Mouse (Mus musculus) hindbrain, embryonic 14.5 days (tissue): ENCODE results near the gene H2afj. TPM values are rescaled to one million over a fixed set of nuclear protein-coding genes. Genes with fewer than 3 reads are reported as not detected.
A peak's percentile ranks its signal among the peaks of the same experiment; 100 is the strongest.

ENCODE experiments used
- ATAC-seq: fragments of 200-750 bp; cut with Nextera tagmentation; 2 replicates; pipeline ENCODE4 v1.8.0; 2017; ENCODE audit warnings: moderate number of reproducible peaks, mild to moderate bottlenecking, moderate TSS enrichment, moderate library complexity; ENCODE audit not compliant: low FRiP score
- DNase-seq: peaks from one replicate; pipeline ENCODE4 v3.0.0-alpha.2; 2015; ENCODE audit warnings: low spot score
- H3K27ac ChIP-seq: fragments of 300-500 bp; sonication (generic); 2 replicates; pipeline ENCODE4 v1.5.1; 2014; ENCODE audit warnings: mild to moderate bottlenecking, moderate library complexity
- H3K27me3 ChIP-seq: fragments of 300-500 bp; sonication (generic); 2 replicates; pipeline ENCODE4 v1.6.1; 2014; ENCODE audit warnings: mild to moderate bottlenecking, low read length, mixed read lengths; ENCODE audit not compliant: control insufficient read depth, insufficient read depth
- H3K36me3 ChIP-seq: fragments of 300-500 bp; sonication (generic); replicated peaks from 2 replicates; pipeline ENCODE4 v1.6.1; 2014; ENCODE audit not compliant: control insufficient read depth, insufficient read depth
- H3K4me1 ChIP-seq: fragments of 300-500 bp; sonication (generic); replicated peaks from 2 replicates; pipeline ENCODE4 v1.6.1; 2014; ENCODE audit warnings: antibody characterized with exemption, low read length, mixed read lengths; ENCODE audit not compliant: control insufficient read depth, insufficient read depth
- H3K4me2 ChIP-seq: fragments of 300-500 bp; sonication (generic); replicated peaks from 2 replicates; pipeline ENCODE4 v1.6.1; 2014; ENCODE audit warnings: mild to moderate bottlenecking, moderate library complexity
- H3K4me3 ChIP-seq: fragments of 300-500 bp; sonication (generic); replicated peaks from 2 replicates; pipeline ENCODE4 v1.5.1; 2014; ENCODE audit warnings: mild to moderate bottlenecking, low read length
- H3K9ac ChIP-seq: fragments of 300-500 bp; sonication (generic); 2 replicates; pipeline ENCODE4 v1.6.1; 2014
- H3K9me3 ChIP-seq: fragments of 300-500 bp; sonication (generic); 2 replicates; pipeline ENCODE4 v1.6.1; 2016; ENCODE audit warnings: low read length; ENCODE audit not compliant: control insufficient read depth
- WGBS: fragments of 180-500 bp; shearing (Covaris S2); extraction: QIAGEN DNeasy Blood & Tissue Kit; methylation state at CpG from one replicate; pipeline ENCODE4 v1.1.7; 2014; 5-methylcytosine and 5-hydroxymethylcytosine counted together
- polyA plus RNA-seq: library from polyadenylated mRNA; unstranded; fragments of >200 nt; fragmentation: Nextera tagmentation; extraction: Ambion mirVana; gene quantifications from 2 replicates; pipeline ENCODE4 v1.2.1, GENCODE M21; 2014

The H2afj gene
- polyA plus RNA-seq, 1 experiment from 2014 or later, result 112 TPM

DNA sequence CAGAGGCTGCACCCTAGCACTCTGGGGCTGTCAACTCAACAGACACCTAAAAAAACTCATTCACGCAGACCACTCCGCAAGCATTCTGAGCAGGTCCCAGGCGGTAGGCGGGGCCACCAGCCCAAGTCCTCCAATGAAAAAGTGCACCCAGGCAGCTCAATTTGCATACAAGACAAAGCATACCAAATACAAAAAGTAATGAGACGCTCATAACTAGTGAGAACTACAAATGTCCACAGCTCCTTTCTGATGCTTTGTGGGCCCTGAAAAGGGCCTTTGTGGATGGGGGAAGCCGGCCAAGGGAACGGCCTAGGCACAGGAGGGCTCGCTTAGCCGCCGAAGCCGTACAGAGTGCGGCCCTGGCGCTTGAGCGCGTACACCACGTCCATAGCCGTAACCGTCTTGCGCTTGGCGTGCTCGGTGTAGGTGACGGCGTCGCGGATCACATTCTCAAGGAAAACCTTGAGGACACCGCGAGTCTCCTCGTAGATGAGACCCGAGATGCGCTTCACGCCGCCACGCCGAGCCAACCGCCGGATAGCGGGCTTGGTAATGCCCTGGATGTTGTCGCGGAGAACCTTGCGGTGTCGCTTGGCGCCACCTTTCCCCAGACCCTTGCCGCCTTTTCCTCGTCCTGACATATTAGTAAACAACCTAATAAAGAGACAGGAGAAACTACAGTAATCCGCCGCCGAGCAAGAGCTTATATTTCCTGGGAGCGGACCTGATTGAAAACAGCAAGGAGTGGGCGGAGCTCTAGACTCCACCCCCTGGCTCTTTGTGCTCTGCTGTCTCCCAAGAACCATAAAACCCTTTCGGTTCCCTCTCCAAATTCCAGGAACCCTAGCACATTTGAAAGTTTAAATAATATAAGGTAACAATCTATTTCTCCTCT is 4.1 kb upstream of the H2afj start, which contains the start of gene Hist4h4:
TSS of gene Hist4h4 (minus strand) at position 677 of the 895 bp plus-strand sequence.
- under 1% methylated on average over 50 of the region's 50 CpGs for WGBS

GRCm38 (mm10) chr6:136804705-136805408 is 3.2 kb upstream of the H2afj start:
- Histone ChIP-seq H3K4me3 (peak overlapping the region; percentile 75), H3K27me3 (no peaks in the 10 kb centered on the region), H3K4me2 (peak overlapping the region; percentile 72), H3K36me3 (no peaks in the 10 kb centered on the region), H3K27ac (peak overlapping the region; percentile 100), H3K9ac (peak overlapping the region; percentile 87), H3K9me3 (no peaks in the 10 kb centered on the region), H3K4me1 (peaks cover 25% of the 10 kb centered on the region)
- ATAC-seq (no peak), DNase-seq (no peak)
- 34% methylated on average over 9 of the region's 9 CpGs for WGBS

More for the DNA sequence above, 4.1 kb upstream of the H2afj start, which contains the start of gene Hist4h4:
- no peaks in the 10 kb centered on the region for H3K36me3 ChIP-seq
- H3K9ac ChIP-seq, result peak within 1 kb of the TSS; percentile 87
- peak within 1 kb of the TSS; percentile 100 for H3K27ac ChIP-seq
- peaks cover 17% of the 10 kb centered on the region for H3K4me1 ChIP-seq
- no peaks in the 10 kb centered on the region for H3K9me3 ChIP-seq
- peak within 1 kb of the TSS; percentile 72 for H3K4me2 ChIP-seq
- peak; percentile 78 for ATAC-seq
- H3K4me3 ChIP-seq, result peak within 1 kb of the TSS; percentile 75
- no peaks in the 10 kb centered on the region for H3K27me3 ChIP-seq
- peak; percentile 97 for DNase-seq

- WGBS, result 93% methylated on average over 1 of the region's 1 CpGs
- H3K4me1 ChIP-seq, result peaks cover 28% of the 10 kb centered on the region
- H3K36me3 ChIP-seq, result no peaks in the 10 kb centered on the region
- H3K4me2 ChIP-seq, result 0 out of 2 replicates have a peak overlapping the region, but pooled peaks have one; percentile 72
- H3K27me3 ChIP-seq, result no peaks in the 10 kb centered on the region
- H3K9me3 ChIP-seq, result no peaks in the 10 kb centered on the region
- H3K27ac ChIP-seq, result no peak overlapping the region
- ATAC-seq (no peak), DNase-seq (no peak)
- no peak overlapping the region for H3K9ac ChIP-seq
- H3K4me3 ChIP-seq, result no peak overlapping the region
Measured at GRCm38 (mm10) chr6:136805409-136805775, 2.7 kb upstream of the H2afj start.

GRCm38 (mm10) chr6:136806819-136807218 is 1.2 kb upstream of the H2afj start:
- Histone ChIP-seq H3K4me3 (no peak overlapping the region), H3K27ac (no peak overlapping the region), H3K27me3 (no peaks in the 10 kb centered on the region), H3K4me1 (peaks cover 28% of the 10 kb centered on the region), H3K36me3 (0 out of 2 replicates have a peak, but pooled peaks cover under 1% of the 10 kb centered on the region), H3K9ac (no peak overlapping the region), H3K9me3 (no peaks in the 10 kb centered on the region), H3K4me2 (no peak overlapping the region)
- DNase-seq, result no peak
- WGBS, result 76% methylated on average over 5 of the region's 5 CpGs
- ATAC-seq, result no peak

DNA sequence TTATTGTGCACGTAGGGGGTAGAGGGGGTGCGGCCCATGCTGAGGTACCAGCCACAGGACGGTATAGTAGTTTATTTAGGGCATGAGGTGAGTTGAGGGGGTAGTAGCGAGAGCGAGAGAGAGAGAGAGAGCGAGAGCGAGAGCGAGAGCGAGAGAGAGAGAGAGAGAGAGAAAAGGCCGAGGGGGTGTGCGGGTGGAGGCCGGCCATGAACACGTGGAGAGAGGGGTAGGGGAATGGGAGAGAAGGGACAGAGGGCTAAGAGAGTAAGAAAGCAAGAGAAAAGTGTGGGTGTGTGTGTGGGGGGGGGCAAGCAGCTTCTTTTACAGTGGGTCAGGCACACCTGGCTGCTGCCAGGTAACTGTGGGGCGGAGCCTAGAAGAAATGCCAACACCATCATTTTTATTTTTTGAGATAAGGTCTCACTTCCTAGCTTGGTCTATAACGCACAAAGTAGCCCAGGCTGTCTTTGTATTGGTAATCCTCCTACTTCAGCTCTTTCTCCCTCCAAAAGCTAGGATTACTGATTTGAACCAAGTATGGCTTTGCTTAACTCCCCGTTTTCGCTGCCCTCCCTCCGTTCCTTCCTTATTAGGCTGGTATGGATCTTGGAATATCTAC is 540 bp upstream of the H2afj start:
- Histone ChIP-seq H3K4me1 (peaks cover 28% of the 10 kb centered on the region), H3K4me2 (peak overlapping the region; percentile 95), H3K27ac (peak overlapping the region; percentile 44), H3K36me3 (peaks cover 7% of the 10 kb centered on the region), H3K9ac (peak overlapping the region; percentile 52; the same call in 1 of the 2 replicates), H3K27me3 (no peaks in the 10 kb centered on the region), H3K9me3 (no peaks in the 10 kb centered on the region), H3K4me3 (peak overlapping the region; percentile 79)
- WGBS, result 25% methylated on average over 18 of the region's 18 CpGs
- DNase-seq, result no peak
- no peak for ATAC-seq

- DNase-seq (no peak), ATAC-seq (peak; percentile 5; the same call in 1 of the 2 replicates)
- H3K36me3 ChIP-seq, result peaks cover 18% of the 10 kb centered on the region
- H3K4me3 ChIP-seq, result peak overlapping the region; percentile 79
- H3K4me2 ChIP-seq, result peak overlapping the region; percentile 95
- H3K4me1 ChIP-seq, result peaks cover 19% of the 10 kb centered on the region
- H3K27ac ChIP-seq, result 0 out of 2 replicates have a peak overlapping the region, but pooled peaks have one; percentile 45
- WGBS, result 3% methylated on average over 28 of the region's 28 CpGs
- no peaks in the 10 kb centered on the region for H3K27me3 ChIP-seq
- no peaks in the 10 kb centered on the region for H3K9me3 ChIP-seq
- H3K9ac ChIP-seq, result peak overlapping the region; percentile 66
Measured at GRCm38 (mm10) chr6:136808631-136809046, 595 bp downstream of the H2afj start.

DNA sequence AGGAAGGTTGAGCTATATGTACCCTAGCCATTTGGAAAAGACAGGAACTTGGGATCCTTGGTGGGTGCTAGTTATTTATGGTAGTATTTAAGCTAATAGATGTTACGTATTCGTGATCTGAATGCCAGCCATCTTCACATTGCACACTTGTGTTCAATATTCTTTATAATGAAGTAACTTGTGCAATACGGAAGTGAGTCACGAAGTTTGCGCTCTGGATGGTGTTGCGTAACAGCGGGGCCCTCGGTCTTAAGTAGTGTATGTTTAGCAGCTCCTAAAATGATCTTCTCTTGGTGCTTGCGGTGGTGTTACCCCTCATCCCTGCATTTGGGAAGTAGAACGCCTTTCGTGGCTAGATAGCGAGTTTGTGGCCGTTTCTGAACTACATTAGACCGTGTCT is 1.0 kb downstream of the H2afj start:
- 38% methylated on average over 14 of the region's 14 CpGs for WGBS
- peaks cover 23% of the 10 kb centered on the region for H3K36me3 ChIP-seq
- peak overlapping the region; percentile 79 for H3K4me3 ChIP-seq
- peak overlapping the region; percentile 95 for H3K4me2 ChIP-seq
- no peaks in the 10 kb centered on the region for H3K27me3 ChIP-seq
- ATAC-seq (no peak), DNase-seq (no peak)
- peaks cover 19% of the 10 kb centered on the region for H3K4me1 ChIP-seq
- H3K9me3 ChIP-seq, result no peaks in the 10 kb centered on the region
- H3K9ac ChIP-seq, result peak overlapping the region; percentile 66
- no peak overlapping the region for H3K27ac ChIP-seq

DNA sequence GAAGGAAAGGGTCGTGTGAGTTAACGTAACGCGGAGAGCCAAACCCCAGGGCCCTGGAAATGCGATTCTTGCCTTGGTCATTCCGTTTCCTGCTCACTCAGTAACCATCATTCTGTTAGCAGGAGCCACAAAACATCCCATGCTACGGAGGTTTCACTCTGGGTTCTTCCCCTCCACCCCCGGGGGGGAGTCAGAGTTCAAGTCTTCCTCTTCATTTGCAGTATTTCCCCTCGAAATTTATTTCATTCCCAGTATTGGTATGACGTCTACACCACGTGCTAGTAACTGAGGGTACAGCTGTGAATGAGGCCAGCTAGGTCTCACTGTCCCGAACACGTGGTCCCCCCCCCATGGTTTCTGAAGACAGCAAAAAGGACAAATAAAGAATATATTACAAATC is 1.6 kb downstream of the H2afj start:
- ATAC-seq, result no peak
- no peak for DNase-seq
- Histone ChIP-seq H3K9ac (0 out of 2 replicates have a peak overlapping the region, but pooled peaks have one; percentile 66), H3K36me3 (peaks cover 29% of the 10 kb centered on the region), H3K27ac (no peak overlapping the region), H3K4me3 (peak overlapping the region; percentile 79; the same call in 1 of the 2 replicates), H3K4me2 (peak overlapping the region; percentile 95), H3K9me3 (no peaks in the 10 kb centered on the region), H3K4me1 (peaks cover 19% of the 10 kb centered on the region), H3K27me3 (no peaks in the 10 kb centered on the region)
- WGBS, result 82% methylated on average over 13 of the region's 13 CpGs
